Mouse (Mus musculus): ENCODE results near the gene Zfp809. TPM values are rescaled to one million over a fixed set of nuclear protein-coding genes. Genes with fewer than 3 reads are reported as not detected.

The Zfp809 gene
- 81.4 TPM for polyA plus RNA-seq (2014; fragmentation: Illumina TruSeq; extraction: RNeasy Lipid Tissue Mini Kit (QIAGEN cat#74804); ENCODE audit: low read depth, low replicate concordance)

GRCm38 (mm10) chr9:22225581-22226388 lies at the start of gene Zfp809:
Zfp809 (plus strand) TSS chr9:22225714.

GRCm38 (mm10) chr9:22188025-22188611 lies 37.4 kb upstream of the Zfp809 start, which contains the start of gene Zfp872:
Zfp872 (plus strand) TSS chr9:22188090.

GRCm38 (mm10) chr9:22259184-22260091 lies 33.9 kb downstream of the Zfp809 start, which contains the start of gene Zfp599:
Zfp599 (minus strand) TSS chr9:22259895.

Other genes starting within 250 kb of the Zfp809 start
- 0.63 TPM for gene Rgl3, start 236.3 kb upstream of the Zfp809 start, polyA plus RNA-seq (2014; fragmentation: Illumina TruSeq; extraction: RNeasy Lipid Tissue Mini Kit (QIAGEN cat#74804); ENCODE audit: low read depth, low replicate concordance)
- gene Ccdc151, start 223.1 kb upstream of the Zfp809 start, polyA plus RNA-seq (2014; fragmentation: Illumina TruSeq; extraction: RNeasy Lipid Tissue Mini Kit (QIAGEN cat#74804); ENCODE audit: low read depth, low replicate concordance): not detected
- 7.0 TPM for gene Prkcsh, start 222.9 kb upstream of the Zfp809 start, polyA plus RNA-seq (2014; fragmentation: Illumina TruSeq; extraction: RNeasy Lipid Tissue Mini Kit (QIAGEN cat#74804); ENCODE audit: low read depth, low replicate concordance)
- gene Elavl3, start 173.7 kb upstream of the Zfp809 start, polyA plus RNA-seq (2014; fragmentation: Illumina TruSeq; extraction: RNeasy Lipid Tissue Mini Kit (QIAGEN cat#74804); ENCODE audit: low read depth, low replicate concordance): 0.85 TPM
- not detected for gene Gm49318, start 154.5 kb upstream of the Zfp809 start, polyA plus RNA-seq (2014; fragmentation: Illumina TruSeq; extraction: RNeasy Lipid Tissue Mini Kit (QIAGEN cat#74804); ENCODE audit: low read depth, low replicate concordance)
- 0.19 TPM for gene Zfp653, start 154.3 kb upstream of the Zfp809 start, polyA plus RNA-seq (2014; fragmentation: Illumina TruSeq; extraction: RNeasy Lipid Tissue Mini Kit (QIAGEN cat#74804); ENCODE audit: low read depth, low replicate concordance)
- 2.6 TPM for gene Ecsit, start 140.3 kb upstream of the Zfp809 start, polyA plus RNA-seq (2014; fragmentation: Illumina TruSeq; extraction: RNeasy Lipid Tissue Mini Kit (QIAGEN cat#74804); ENCODE audit: low read depth, low replicate concordance)
- 819 TPM for gene Cnn1, start 126.5 kb upstream of the Zfp809 start, polyA plus RNA-seq (2014; fragmentation: Illumina TruSeq; extraction: RNeasy Lipid Tissue Mini Kit (QIAGEN cat#74804); ENCODE audit: low read depth, low replicate concordance)
- 5.2 TPM for gene Elof1, start 108.5 kb upstream of the Zfp809 start, polyA plus RNA-seq (2014; fragmentation: Illumina TruSeq; extraction: RNeasy Lipid Tissue Mini Kit (QIAGEN cat#74804); ENCODE audit: low read depth, low replicate concordance)
- 16.7 TPM for gene Acp5, start 90.0 kb upstream of the Zfp809 start, polyA plus RNA-seq (2014; fragmentation: Illumina TruSeq; extraction: RNeasy Lipid Tissue Mini Kit (QIAGEN cat#74804); ENCODE audit: low read depth, low replicate concordance)
- gene Pigyl, start 68.9 kb upstream of the Zfp809 start, polyA plus RNA-seq (2014; fragmentation: Illumina TruSeq; extraction: RNeasy Lipid Tissue Mini Kit (QIAGEN cat#74804); ENCODE audit: low read depth, low replicate concordance): 3.3 TPM
- 0.13 TPM for gene Zfp872, start 37.6 kb upstream of the Zfp809 start, polyA plus RNA-seq (2014; fragmentation: Illumina TruSeq; extraction: RNeasy Lipid Tissue Mini Kit (QIAGEN cat#74804); ENCODE audit: low read depth, low replicate concordance)
- 8.6 TPM for gene Zfp599, start 34.2 kb downstream of the Zfp809 start, polyA plus RNA-seq (2014; fragmentation: Illumina TruSeq; extraction: RNeasy Lipid Tissue Mini Kit (QIAGEN cat#74804); ENCODE audit: low read depth, low replicate concordance)
- 24.0 TPM for gene Zfp810, start 81.9 kb downstream of the Zfp809 start, polyA plus RNA-seq (2014; fragmentation: Illumina TruSeq; extraction: RNeasy Lipid Tissue Mini Kit (QIAGEN cat#74804); ENCODE audit: low read depth, low replicate concordance)
- gene Anln, start 163.5 kb downstream of the Zfp809 start, polyA plus RNA-seq (2014; fragmentation: Illumina TruSeq; extraction: RNeasy Lipid Tissue Mini Kit (QIAGEN cat#74804); ENCODE audit: low read depth, low replicate concordance): 17.8 TPM
- gene 9530077C05Rik, start 185.8 kb downstream of the Zfp809 start, polyA plus RNA-seq (2014; fragmentation: Illumina TruSeq; extraction: RNeasy Lipid Tissue Mini Kit (QIAGEN cat#74804); ENCODE audit: low read depth, low replicate concordance): 0.76 TPM
- gene Gm17545, start 228.6 kb downstream of the Zfp809 start, polyA plus RNA-seq (2014; fragmentation: Illumina TruSeq; extraction: RNeasy Lipid Tissue Mini Kit (QIAGEN cat#74804); ENCODE audit: low read depth, low replicate concordance): not detected
- gene Rp9, start 244.0 kb downstream of the Zfp809 start, polyA plus RNA-seq (2014; fragmentation: Illumina TruSeq; extraction: RNeasy Lipid Tissue Mini Kit (QIAGEN cat#74804); ENCODE audit: low read depth, low replicate concordance): 32.0 TPM